Mouse (Mus musculus): Measurements from ENCODE around the gene Gatb.
"Not testable (repeated sequence)": the region's sequence is repeated elsewhere in the genome, so short reads cannot be mapped to it uniquely, and the experiment has no call there.

GRCm38 (mm10) chr3:85572502-85572901 lies 1.4 kb upstream of the Gatb start:
- not testable (repeated sequence) for TF ChIP-seq GATA1, TAL1 (IDR thresholded peaks at IDR 0.05; ENCODE audit: low read length)
